Mouse (Mus musculus): ENCODE measurements around the gene Carhsp1.

Gene Carhsp1

GRCm38 (mm10) chr16:8674165-8674564 is 2.2 kb upstream of the Carhsp1 start:
- no peak for DNase-seq

DNA sequence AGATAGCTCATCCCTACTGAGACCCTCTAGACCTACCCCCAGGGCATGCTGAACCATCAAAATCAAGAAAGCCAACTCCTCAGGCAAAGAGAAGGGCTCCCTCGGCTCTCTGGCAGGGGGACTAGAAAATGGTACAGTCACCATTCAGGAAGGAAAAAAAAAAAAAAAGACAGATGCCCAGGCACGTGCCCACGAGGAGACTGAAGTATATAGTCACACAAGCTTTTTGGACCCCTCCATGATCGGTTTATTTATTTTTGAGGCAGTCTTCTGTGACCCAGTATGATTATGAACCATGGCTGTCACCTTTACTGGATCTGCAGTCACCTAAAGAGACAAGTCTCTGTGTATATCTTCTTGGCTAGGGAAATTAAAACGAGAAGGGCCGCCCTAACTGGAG is 1.4 kb upstream of the Carhsp1 start:
- no peak for DNase-seq

DNA sequence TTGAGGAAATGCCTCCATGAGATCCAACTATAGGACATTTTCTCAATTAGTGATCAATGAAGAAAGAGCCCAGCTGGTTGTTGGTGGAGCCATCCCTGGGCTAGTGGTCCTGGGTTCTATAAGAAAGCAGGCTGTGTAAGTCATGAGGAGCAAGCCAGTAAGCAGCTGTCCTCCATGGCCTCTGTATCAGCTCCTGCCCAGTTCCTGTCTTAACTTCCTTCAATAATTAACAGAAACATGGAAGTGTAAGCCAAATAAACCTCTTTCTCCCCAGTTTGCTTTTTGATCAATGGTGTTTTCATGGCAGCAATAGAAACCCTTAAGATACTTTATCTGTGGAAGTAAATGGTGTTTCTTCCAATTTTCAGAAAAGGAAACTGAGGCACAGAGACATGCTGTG is 856 bp upstream of the Carhsp1 start:
- no peak for DNase-seq

DNA sequence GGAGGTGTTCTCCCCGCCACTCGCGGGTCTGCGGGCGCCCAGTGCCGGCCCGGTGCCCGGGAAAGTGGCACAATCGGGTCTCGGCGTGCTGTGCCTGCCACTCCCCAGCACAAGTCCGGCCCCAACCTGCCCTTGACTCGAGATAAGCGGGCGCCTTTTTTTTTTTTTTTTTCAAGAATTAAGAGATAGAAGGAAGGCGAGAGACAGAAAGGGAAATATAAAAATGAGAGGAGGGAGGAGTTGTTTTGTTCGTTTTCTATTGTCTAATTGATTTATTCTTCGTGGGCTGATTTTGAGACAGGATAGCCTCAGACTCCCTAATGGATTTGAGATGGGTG is 364 bp upstream of the Carhsp1 start:
- no peak for DNase-seq

DNA sequence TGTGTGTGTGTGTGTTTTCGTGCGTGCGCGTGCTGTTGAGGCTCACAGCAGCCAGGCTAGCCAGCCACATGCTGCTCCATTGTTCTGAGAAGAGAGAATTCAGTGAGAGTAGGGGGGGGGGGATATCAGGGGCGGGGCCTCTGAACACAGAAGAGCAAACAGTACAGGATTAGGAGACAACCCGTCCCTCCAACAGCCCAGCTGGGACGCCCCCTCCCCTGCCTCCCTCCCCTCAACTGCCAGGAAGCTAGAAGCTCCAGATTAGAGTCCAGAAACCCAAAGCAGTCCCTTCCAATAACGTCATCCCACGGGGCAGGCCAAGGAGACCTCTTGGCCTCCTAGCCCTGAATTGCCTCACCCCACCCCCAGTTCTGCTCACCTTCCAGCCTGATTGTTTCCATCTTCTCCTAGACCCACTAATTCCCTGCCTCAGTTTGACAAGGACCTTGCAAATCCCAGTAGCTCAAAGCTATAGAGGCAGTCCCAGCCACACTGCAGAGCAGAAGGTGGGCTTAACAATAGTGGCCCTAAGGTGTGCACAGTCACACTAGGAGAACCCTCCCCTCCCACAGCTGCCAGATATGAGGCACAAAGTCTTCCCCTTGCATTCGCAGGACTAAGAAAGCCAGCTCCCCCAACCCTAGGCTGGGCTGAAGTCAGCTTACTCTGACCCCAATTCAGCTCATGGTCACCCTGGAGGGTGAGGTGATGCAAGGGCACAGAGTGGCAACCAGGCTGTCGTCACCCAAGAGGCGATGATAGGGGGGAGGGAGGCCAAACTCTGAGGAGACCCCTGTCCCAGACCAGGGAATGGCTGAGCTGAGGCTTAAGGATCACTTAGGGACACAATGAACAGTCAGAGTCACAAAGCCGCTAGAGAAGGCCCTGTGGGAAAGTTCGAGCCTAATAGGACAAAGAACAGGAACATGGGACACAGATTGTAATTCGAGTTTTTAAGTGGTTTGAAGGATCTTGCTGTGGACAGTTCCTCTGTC is 1.6 kb downstream of the Carhsp1 start:
- DNase-seq: no peak

- no peak for DNase-seq
Measured at GRCm38 (mm10) chr16:8669432-8669831, 2.5 kb downstream of the Carhsp1 start.

DNA sequence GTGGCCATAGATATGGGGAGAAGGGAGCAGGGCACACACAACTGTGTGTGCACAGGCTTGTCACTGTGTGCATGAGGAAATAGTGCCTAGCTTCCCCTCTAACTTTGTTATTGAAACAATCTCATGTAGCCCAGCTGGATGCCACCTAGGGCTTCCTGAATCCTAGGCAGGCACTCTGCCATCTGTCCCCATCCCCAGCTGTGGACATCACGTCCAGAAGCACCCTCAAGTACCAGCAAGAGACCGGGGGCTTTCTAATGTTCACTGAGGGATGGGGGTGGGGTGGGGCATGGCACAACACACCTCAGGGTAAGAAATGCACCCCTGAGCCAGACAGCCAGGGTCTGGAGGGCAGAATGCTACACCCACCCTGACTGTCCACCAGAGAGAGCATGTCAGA is 3.6 kb downstream of the Carhsp1 start:
- no peak for DNase-seq

- no peak for DNase-seq
Measured at GRCm38 (mm10) chr16:8667814-8668213, 4.1 kb downstream of the Carhsp1 start.

- DNase-seq: no peak
Measured at GRCm38 (mm10) chr16:8667261-8667660, 4.7 kb downstream of the Carhsp1 start.

DNA sequence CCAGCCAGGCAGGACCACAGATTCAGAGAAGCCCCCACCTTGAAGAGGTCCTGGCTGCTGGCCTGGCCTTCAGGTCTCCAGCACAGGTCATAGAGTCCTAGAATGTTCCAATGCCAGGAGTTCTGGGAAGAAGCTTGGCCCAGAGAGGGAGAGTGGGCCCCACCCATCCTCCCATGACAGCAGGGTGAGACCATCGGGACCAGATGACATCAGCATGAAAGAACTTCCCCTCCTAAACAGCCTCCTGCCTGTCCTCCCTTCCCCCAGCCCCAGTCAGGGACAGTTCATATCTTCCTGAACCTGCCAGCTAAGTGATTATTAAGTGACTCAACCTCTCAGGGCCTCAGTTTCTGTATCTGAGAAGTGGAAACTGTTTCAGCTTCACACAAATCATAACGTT is 5.5 kb downstream of the Carhsp1 start:
- DNase-seq: no peak

DNA sequence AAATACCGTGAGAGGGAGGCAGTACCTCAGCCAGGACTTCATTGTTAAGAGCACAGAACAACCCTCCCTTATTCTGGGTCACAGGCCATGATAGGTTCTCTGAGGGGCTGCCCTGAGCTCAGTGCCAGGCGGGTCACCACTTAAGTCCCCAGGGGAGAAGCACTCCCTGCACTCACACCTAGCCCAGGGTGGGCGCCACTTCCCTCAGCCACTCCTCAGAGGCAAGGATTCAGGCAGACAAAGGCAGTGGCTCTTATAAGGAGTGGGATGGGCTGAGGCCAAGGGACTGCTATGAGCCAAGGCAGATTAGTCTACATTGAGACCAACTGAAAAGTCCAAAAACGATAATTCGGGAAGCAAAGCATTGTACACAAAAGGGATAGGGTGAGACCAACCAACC is 6.6 kb downstream of the Carhsp1 start:
- no peak for DNase-seq

- DNase-seq: no peak
Measured at GRCm38 (mm10) chr16:8663606-8664539, 8.1 kb downstream of the Carhsp1 start.

DNA sequence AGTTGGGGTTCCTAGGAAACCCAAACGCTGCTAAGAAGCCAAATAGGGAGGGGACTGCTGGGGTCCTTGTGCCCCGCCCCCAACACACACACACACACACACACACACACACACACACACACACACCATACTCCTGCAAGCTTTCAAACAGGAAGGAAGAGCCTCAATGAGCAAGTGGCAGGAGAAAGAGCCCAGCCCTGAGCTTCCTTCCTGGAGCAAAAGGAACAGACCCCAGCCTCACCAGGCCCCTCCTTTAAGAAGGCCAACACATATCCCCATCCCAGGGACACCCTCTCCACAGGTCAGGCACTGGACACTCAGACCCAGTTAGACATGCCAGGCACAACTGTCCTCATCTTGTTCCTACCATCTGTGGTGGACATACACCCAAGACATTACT is 8.9 kb downstream of the Carhsp1 start:
- no peak for DNase-seq

DNA sequence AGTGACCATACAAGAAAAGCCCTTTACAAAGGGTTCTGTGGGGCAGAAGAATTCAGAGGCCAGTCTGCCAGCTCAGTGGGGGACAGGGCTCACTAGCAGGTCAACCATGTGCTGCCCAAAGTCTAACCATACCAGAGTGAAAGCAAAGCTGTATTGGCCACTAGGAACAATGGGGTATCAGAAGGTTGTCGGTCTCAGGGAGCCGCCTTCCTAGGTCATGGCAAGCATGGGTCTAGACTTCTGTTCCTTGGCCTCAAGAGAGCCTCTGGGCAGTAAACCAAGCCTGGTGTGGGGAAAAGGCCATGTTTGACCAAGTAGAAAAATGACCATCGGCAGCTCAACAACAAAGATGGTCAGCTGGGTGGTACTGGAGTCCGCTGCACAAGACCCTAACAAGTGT is 13.2 kb downstream of the Carhsp1 start:
- peak; percentile 27 to 41 for DNase-seq

- DNase-seq: no peak
Measured at GRCm38 (mm10) chr16:8658349-8658748, 13.6 kb downstream of the Carhsp1 start.

- no peak for DNase-seq
Measured at GRCm38 (mm10) chr16:8656256-8656655, 15.7 kb downstream of the Carhsp1 start.

DNA sequence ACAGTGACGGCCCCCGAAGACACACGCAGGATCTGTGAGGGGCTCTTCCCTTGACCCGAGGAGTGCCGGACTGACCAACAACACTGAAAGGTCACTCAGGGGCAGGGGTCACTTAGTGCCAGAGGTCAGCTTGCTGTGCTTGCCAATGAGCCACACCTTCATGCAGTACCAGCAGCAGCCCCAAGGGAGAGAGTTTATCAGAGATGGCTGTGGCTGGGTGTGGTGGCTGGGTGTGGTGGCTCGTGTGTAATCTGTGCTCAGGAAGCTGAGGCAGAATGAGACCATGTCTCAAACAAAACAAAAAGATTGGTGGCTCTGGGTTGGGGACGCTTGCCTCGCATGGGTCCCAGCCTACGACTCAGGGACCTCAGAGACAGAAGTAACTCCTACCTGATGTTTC is 16.4 kb downstream of the Carhsp1 start:
- DNase-seq: no peak

DNA sequence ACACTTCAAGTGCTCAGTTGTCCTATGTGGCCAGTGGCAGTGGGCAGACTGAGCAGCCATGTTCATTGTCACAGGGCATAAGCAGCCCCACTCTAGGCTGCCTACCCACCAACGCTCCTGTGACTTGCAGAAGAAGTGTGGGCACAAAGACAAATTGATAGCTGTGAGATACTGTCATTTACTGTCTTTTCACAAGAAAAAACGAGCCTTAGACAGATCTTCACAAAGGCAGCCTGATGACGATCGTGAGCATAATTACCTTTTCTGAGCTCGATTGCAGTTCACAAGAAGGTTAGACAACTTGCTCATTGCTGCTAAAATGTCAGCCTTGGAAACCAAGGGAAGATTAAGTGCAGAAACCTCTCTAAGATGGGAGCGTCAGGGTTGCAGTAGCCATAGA is 16.8 kb downstream of the Carhsp1 start:
- DNase-seq: no peak

DNA sequence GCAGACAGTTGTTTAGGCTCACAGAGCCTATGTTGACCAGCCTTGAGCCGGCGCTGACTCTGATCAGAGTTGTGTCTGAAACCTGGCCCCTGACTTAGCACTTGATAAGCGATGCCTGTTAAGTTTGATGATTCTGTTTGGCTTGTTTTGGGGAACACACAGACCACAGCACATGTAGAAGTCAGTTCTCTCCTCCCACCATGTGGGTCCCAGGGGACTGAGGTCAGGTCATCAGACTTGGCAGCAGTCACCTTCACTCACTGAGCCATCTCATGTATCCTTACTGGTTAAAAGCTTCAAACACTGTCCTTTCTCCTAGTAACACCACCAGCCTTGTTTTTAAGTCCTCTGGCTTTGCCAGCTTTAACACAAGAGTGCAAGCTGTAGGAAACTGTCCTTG is 21.9 kb downstream of the Carhsp1 start:
- DNase-seq: no peak

DNA sequence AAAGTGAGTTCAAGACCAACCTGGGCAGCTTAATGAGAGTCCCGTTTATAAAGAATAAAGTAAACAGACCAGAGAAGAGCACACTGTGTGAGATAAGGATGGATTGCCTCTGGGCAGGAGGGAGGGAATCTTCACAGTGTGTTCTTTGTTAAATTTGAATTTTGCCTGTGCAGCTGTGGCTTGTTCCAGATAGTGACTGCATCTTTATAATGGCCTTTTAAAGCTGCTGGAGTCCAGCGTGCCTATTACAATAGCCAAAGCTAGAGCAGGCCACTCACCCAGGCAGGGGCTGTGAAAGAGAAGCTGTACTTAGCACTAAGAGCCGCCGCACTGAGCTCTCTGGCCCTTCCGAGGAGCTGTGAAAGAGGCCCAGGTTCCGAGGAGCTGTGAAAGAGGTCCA is 26.4 kb downstream of the Carhsp1 start:
- no peak for DNase-seq

- peak; percentile 35 to 47 for DNase-seq
Measured at GRCm38 (mm10) chr16:8643855-8644254, 28.1 kb downstream of the Carhsp1 start.

- DNase-seq: no peak
Measured at GRCm38 (mm10) chr16:8639466-8640191, 32.3 kb downstream of the Carhsp1 start.

- no peak for DNase-seq
Measured at GRCm38 (mm10) chr16:8638131-8638530, 33.8 kb downstream of the Carhsp1 start.

All from cerebellum, postnatal 36 days (tissue).